Mouse (Mus musculus): ENCODE measurements around the gene Ppp1r12c.

Ppp1r12c gene

DNA sequence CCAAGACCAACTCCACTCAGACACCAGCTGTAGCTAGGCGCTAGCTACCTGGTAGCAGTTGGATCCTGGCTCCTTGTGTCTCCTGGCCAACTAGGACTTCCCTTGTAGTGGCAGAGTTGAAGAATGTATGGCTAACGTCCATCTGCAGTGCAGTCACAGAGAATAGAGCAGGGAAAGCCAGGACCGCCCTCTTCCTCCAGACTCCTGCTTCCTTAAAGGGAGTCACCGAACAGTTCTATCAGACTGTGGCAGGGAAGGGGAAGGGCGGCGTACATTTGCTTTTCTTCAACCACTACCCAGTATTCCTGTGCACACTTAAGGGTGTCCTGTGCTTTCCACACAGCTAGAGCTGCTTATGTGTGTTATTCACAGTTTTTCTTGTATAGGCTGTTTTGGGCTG, 10.2 kb downstream of the Ppp1r12c start:
- peak; percentile 44 to 47 for DNase-seq

DNA sequence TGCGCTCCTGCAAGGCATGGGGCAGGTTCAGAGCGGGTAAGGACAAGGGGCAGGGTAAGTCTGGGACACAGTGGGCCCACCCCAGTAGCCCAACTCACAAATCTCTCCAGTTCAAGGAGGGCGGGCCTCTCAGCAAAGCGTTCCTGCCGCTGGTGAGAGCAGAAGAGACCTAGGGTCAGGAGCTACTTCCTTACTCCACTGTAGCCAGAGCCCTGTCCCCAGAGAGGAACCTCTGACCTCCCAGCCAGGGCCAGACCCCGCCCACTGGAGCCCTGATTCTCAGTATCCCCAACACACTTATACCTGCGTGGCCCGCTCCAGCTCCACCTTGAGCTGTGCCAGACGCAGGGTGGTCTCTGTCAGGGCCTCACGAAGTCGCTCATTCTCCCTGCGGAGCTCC, 19.2 kb downstream of the Ppp1r12c start:
- no peak for DNase-seq

DNA sequence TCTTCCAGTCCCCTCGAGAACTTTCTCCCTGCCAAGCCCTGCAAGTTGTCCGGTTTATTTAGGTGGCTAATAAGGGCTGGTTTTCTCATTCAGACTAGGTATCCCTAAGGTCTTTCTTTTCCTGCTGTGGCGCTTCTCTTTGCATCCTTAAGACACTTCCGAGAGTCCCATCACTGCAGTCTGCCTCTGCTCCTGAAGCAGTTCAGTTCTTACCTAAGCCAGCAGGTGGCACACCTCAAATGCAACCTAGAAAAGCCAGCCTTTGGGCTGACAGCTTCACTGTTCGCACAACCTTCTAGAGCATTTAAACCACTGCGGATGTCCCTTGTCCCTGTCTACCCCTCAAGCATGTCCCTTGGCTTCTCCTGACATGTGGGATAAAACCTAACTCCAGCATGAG, 21.8 kb downstream of the Ppp1r12c start:
- peak; percentile 34 to 72 for DNase-seq

DNA sequence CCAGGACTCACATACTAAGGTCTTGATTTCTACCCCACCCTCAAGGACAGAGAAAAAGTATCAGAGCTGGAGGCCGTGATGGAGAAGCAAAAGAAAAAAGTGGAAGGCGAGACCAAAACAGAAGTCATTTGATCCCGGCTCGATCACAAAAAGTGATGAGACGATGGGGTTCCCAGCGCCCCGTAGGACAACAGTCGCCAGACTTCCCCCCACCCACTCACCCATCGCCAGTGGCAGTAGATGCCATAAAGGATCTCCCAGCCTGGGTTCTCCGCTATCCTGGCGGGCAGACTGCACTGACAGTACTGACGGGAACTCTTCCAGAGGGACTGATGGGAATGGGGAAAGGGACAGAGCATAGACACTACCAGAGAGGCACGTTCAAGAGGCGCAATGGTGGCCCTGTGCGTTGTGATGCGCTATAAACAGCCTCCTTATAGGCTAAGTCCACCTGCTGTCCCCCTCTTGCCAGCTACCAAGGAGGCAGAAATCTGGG, 22.6 kb downstream of the Ppp1r12c start:
- DNase-seq: no peak

DNA sequence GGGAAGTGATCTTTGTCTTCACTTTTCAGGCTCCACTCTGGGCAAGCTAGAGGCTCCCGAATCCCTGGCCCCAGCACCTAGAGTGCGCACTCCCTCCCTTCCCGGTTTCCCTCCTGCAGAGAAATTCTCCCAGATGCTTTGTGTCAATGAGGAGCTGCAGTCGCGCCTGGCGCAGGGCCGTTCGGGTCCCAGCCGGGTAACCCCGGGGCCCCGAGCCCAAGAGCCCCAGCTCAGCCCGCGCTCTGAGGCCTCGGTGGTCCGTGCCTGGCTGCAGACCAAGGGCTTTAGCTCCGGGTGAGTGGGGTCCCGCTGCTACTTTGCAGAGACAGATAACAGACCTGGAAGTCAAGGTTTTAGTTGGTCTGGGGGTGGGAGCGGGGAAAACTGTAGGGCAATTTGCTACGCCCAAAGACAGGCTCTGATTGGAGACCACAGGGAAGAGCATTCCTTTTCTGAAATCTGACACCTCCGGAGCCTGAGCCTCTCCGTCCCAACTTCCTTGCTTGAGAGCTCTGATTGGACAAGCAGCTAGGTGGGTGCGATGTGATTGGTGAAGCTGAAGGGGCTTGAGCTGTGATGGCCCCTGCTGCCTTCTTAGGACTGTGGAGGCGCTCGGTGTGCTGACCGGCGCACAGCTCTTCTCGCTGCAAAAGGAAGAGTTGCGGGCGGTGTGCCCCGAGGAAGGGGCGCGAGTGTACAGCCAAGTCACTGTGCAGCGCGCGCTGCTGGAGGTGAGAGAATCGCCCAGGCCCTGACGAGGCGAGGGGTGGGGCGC, 23.3 kb downstream of the Ppp1r12c start:
- peak; percentile 78 to 89 for DNase-seq

DNA sequence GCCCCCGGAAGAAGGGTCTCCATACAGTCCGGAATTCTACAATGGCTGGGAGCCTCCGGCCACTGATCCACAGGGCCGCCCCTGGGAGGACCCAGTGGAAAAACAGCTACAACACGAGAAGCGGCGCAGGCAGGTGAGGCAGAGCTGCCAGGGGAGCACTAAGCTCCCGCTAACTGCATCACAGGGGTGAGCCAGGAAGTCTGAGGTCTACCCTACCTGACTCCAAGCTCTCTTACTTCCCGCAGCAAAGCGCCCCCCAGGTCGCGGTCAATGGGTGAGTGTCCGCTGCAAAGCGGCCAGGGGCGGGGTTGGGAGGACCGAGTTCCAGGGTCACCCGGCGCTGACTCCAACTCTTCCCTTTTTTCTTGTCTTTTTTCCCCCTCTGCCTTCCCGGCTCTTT, 27.5 kb downstream of the Ppp1r12c start:
- DNase-seq: no peak

DNA sequence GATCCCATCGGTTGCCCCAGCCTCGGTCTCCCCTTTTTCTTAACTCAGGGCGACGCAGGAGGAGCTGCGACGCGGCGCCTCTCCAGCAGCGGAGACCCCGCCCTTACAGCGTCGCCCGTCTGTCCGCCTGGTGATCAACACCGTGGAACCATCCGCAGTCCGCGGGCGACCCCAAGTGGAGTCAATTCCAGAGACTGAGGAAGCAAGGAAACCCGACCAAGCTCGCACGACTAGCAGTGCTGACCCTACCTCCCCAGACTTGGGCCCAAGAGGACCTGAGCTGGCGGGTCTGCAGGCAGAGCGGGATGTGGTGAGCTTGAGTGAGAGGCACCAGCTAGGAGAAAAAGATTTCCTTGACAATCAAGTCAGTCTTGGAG, 30.3 kb downstream of the Ppp1r12c start:
- DNase-seq: peak; percentile 85 to 94

DNA sequence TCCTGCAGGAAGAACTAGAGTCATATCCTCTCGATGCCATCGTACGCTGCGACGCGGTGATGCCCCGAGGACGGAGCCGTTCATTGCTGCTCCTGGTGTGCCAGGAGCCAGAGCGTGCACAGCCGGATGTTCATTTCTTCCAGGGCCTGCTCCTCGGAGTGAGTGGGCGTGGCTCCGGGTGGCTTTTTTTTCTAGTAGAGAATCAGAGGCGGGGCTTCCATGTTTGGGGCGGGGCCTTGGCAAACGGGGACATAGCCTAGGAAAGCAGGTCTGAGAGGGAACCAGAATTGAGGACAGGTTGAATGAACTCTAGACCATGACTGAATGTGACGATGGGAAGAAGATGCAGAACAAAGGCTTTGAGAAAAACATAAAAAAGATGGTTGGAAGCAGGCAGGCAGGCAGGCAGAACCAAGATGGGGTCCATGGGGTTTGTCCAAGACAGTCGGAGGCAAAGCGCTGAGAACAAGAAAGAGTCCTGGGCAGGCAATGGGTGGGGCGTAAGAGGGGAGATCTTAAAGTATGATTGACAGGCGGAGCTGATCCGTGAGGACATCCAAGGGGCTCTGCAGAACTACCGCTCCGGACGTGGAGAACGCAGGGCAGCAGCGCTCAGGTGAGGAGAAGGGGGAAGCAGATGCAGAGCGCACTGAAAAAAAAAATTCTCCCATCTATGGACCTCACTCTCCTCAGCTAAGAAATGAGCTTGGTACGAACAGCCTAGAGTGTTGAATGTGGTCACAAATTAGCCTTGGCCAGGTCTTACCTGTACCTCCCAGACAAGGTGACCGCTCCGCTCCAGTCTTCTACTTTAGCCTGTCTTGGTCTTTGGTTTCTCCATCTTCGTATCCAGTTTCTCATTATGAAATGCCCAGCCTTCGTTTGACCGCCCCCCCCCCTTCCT, 31.0 kb downstream of the Ppp1r12c start:
- DNase-seq: peak; percentile 78 to 88

DNA sequence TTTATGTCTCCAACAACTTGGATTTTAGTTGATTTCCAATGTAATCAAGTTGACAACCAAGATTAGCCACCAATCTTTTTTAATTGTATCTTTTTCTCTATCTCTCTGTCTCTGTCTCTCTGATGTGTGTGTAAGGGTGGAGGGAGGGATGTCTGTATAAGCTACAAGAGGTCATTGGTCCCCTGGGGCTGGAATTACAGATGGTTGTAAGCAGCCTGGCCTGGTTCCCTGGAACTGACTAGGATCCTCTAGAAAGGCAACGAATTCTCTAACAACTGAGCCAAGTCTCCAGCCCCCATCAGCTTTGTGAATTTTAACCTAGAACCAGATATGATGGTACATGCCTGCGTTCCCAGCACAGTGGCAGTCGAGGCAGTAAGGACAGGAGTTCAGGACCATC, 33.7 kb downstream of the Ppp1r12c start:
- DNase-seq: no peak

DNA sequence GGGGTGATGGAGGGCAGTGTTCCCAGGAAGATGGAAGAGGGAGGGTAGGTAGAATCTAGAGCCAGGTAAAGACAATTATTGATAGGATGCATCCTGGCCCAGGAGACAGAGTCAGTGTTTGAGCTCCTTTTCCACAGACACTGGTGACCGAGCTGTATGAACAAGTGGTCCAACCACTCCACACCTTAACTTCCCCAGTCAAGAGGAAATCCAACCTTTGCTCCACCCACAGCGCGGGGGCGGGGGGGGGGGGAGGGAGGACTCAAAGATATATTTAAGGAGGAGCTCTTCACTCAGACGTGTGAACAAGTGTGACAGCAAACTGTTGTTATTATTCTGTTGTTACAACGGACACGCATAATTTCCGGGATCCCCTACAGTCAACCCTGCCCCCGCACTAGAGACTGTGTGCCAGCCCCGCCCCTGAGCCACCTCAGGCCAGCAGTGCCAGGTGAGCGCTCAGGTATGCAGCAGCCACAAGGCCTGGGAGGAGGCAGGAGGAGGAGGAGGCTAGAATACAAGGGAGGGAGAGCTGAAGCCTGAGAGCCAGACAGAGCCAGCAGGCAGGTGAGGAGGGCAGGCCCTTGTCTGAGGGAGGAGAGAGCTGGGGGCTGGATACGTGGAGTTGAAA, 37.2 kb downstream of the Ppp1r12c start:
- peak; percentile 70 to 77 for DNase-seq

DNA sequence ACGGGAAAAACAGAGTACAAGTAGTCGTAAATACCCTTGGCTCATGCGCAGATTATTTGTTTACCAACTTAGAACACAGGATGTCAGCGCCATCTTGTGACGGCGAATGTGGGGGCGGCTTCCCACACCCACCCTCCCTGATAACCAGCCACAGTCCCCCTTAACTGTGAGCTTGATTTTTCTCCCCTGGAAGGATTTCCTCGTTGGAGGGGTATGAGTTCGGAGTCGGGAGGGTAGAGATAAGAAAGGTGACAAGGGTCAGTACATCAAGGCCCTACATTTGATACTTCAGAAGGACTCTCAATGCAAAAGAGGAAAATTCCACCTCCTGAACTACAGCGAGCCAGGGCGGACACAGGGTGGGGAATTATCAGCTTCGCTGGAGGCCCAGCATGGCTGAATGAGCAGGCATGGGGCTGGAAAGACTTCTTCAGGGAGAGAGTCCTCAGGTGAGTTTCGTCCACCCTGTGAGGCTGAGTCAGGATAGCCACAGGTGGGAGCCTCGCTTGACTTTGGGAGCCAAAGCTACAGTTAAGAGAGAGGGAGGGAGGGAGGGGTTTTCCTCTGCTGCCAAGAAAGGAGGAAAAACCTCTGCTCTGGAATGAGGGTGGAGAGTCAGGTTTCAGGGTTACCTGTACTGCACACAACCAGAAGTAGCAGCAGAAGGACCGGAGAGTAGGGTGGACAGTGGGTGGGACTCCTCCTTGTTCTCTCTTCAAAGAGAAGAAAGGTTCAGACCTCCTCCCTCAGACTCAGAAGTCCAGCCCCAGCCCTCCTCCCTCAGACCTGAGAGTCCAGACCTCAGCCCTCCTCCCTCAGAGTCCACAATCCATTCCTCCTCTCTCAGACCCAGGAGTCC, 40.7 kb downstream of the Ppp1r12c start, which contains the start of gene Eps8l1:
Gene Eps8l1, plus strand, starts transcription at position 99 of the 859 bp plus-strand sequence.
- DNase-seq: peak in 1 of 2 experiments; percentile 24

DNA sequence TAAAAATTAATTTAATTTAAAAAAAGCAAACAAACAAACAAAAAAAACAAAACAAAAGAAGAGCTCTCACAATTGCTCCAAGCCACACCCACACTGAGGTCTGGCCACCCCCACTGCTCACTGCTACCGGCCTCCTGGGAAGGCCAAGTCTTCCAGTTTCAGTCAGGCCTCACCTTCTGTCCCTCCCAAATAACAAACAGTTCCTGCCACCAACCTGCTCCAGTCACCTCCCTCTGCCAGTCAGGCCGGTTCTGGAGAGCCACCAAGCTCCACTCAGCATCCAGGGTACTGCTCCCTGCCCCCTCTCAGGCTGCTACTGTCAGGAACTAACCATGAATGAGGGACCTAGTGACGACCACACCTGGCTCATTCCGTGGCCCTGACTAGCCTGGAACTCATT, 48.8 kb downstream of the Ppp1r12c start:
- peak; percentile 23 to 30 for DNase-seq

DNA sequence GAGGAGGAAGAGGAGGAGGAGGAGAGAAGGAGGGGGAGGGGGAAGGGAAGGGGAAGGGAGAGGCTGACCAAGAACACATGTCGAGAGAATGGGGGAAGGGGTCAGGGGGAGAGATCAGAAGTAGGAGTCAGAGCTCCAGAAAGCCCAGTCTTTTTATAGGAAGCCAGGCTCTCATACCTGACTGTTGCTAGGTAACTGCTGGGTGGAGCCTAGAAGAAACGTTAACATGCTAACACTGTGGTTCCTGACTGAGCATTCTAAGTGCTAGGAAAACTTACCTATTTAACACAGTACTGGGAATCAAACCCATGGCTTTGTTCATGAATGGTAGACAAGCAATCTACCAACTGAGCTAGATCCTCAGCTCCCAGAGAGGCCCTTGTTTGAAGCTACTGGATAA, 52.3 kb downstream of the Ppp1r12c start:
- DNase-seq: peak in 1 of 2 experiments; percentile 23

DNA sequence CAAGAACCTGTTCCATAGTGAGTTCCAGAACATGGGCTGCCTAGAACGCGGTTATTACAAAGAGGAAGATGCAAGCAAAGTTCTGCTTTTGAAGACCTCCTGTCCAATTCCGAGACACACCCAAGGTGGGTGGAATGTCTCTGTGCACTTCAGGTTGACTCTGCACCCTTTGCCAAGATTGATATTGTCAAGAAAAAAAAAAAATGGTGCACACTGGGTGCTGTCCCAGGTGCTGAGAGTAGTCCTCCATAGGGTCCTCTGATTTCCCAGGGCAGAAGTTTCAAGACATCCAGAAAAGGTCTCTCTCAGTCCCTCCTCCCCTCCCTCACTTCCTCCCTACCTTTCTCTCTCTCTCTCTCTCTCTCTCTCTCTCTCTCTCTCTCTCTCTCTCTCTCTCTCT, 53.0 kb downstream of the Ppp1r12c start:
- no peak for DNase-seq

DNA sequence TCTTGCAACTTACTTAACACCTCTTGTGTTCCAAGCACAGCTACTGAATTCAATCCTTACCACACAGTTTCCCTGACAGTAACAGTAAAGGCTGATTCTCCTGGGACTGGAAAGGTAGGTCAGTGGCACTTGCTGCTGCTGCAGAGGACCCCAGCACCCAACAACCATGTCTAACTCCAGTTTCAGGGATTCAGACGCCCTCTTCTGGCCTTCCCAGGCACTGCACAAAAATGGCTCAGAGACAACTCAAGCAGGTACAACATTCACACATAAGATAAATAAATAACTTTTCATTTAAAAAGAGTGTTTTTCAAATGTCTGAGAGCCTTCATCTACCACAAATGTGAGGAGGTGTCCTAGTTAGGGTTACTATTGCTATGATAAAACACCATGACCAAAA, 54.3 kb downstream of the Ppp1r12c start:
- DNase-seq: no peak

DNA sequence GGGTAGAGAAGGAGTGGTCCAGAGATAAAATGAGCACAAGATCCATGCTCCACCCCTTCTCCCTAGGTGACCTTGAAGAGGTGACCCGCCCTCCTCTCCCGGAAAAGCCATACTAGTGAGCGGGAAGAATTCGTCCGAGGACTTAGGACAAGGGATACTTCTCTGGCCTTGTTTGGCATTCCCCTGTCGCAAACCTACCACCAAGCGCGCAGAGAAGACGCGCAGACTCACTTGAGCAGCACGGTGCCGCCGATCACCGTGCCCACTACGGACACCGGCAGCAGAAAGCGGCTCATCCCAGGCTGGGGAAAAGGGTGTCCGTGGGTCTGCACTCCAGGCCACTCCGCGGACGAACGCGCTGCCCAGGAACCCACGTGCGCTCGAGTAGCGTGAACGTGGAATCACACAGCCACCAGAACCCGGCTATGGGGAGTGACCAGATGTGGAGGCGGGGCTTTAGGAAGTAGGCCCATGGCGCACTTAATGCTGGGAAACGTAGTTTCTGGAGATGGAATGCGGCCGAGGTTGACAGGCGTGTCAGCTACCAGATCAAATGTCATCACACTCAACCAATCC, 56.2 kb downstream of the Ppp1r12c start, which contains the start of gene Rdh13:
Gene Rdh13, minus strand, starts transcription at position 434 of the 576 bp plus-strand sequence.
- peak; percentile 93 to 95 for DNase-seq

DNA sequence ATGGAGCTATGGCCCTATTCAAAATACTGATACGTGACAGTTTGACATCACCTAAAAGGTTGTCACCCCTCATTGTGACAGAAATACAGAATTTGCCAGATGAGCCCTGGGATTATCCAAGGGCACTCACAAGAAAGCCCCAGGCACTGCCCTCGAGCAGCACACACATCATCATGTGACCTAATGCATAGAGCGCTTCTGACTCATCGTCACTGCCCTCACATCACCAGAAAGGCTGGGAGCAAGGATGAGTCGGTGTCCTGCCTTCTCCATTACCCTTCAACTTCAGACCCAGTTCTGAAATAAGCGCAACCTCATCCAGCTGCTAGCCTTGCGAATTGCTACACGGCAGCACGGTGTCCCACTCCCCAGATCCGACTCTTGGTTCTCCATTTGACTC, 60.9 kb downstream of the Ppp1r12c start:
- DNase-seq: no peak

DNA sequence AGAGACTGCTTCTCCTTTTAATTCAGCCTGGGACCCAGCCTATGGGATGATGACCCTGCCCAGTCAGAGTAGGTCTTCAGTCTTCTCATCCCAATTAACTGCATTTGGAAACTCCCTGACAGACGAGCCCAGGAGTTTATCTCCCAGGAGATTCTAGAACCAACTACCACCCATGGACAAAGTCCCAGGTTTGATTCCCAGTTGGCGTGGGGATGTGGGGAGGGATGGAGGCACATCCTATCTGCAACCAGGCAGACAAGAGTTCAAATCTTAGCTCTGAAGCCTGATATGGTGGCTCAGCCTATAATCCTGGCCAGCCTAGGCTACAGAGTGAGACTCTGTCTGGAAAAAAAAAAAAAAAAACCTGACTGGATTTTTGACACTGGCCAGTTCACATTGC, 63.8 kb downstream of the Ppp1r12c start:
- DNase-seq: no peak

DNA sequence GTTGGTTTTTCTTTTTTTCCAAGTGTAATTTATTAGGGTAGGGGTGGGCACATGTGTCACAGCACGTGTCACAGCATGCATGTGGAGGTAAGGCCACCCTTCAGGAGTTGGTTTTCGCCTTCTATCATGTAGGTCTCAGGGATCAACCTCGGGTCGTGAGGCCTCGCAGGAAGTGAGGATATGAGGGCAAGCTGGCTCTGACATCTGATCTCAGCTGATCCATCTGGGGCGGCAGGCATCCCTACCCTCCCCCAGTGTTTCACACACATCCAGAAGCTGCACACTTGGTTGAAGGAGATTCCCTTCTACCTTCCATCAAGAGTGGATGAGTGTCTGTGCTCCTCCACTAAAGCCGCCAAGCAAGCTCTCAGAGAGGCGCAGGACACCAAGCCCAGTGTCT, 69.5 kb downstream of the Ppp1r12c start:
- no peak for DNase-seq

DNA sequence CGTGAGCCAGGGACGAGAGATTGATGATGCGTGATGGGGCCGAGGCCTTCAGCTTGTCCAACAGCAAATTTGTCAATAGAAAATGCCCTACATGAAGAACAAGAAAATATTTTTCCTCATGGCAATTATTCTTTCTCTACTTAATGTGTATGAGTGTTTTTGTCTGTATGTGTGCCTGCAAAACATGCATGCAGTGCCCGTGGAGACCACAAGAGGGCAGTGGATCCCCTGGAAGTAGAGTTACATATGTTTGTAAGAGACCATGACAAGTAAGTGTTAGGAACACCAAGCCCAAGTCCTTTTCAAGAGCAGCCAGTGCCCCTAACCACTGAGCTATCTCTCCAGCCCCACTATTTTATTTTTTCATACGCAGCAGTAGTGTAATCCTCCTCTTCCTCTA, 69.9 kb downstream of the Ppp1r12c start:
- peak; percentile 79 to 87 for DNase-seq

Measured in kidney, postnatal 36 days (tissue).